Mouse (Mus musculus) testis, postnatal 10 days (tissue): ENCODE data around the gene Msantd3.
A peak's percentile ranks its signal among the peaks of the same experiment; 100 is the strongest.

ENCODE experiments used
- DNase-seq: peaks from one replicate; pipeline ENCODE4 v3.0.0; 2021; ENCODE audit warnings: low spot score

Gene Msantd3

GRCm38 (mm10) chr4:48555729-48556128 lies 16.0 kb downstream of the Msantd3 start:
- peak; percentile 66 for DNase-seq

- DNase-seq = no peak
These were observed 19.9 kb downstream of the Msantd3 start for GRCm38 (mm10) chr4:48559652-48560051.

GRCm38 (mm10) chr4:48561824-48562223 lies 22.1 kb downstream of the Msantd3 start:
- DNase-seq = no peak

- DNase-seq = no peak
These were observed 25.2 kb downstream of the Msantd3 start for GRCm38 (mm10) chr4:48564962-48565361.

GRCm38 (mm10) chr4:48576361-48576760 lies 36.6 kb downstream of the Msantd3 start:
- DNase-seq = no peak

GRCm38 (mm10) chr4:48577831-48578230 lies 38.1 kb downstream of the Msantd3 start:
- no peak for DNase-seq

GRCm38 (mm10) chr4:48578399-48578798 lies 38.7 kb downstream of the Msantd3 start:
- no peak for DNase-seq

GRCm38 (mm10) chr4:48579475-48580110 lies 39.9 kb downstream of the Msantd3 start:
- no peak for DNase-seq

- DNase-seq = no peak
These were observed 41.5 kb downstream of the Msantd3 start for GRCm38 (mm10) chr4:48581201-48581600.

GRCm38 (mm10) chr4:48581993-48582392 lies 42.3 kb downstream of the Msantd3 start:
- no peak for DNase-seq

GRCm38 (mm10) chr4:48582941-48583340 lies 43.2 kb downstream of the Msantd3 start:
- DNase-seq = no peak

GRCm38 (mm10) chr4:48584421-48585240 lies 44.9 kb downstream of the Msantd3 start, which contains the start of gene Tmeff1:
Gene Tmeff1, plus strand, starts transcription at chr4:48585174.
- peak; percentile 78 for DNase-seq

GRCm38 (mm10) chr4:48585241-48586098 lies 45.7 kb downstream of the Msantd3 start:
- DNase-seq = peak; percentile 75

GRCm38 (mm10) chr4:48586099-48586821 lies 46.5 kb downstream of the Msantd3 start:
- peak; percentile 65 for DNase-seq

- no peak for DNase-seq
These were observed 47.8 kb downstream of the Msantd3 start for GRCm38 (mm10) chr4:48587526-48587925.

GRCm38 (mm10) chr4:48588576-48588975 lies 48.8 kb downstream of the Msantd3 start:
- DNase-seq = no peak

- no peak for DNase-seq
These were observed 51.1 kb downstream of the Msantd3 start for GRCm38 (mm10) chr4:48590862-48591261.

- DNase-seq = no peak
These were observed 51.7 kb downstream of the Msantd3 start for GRCm38 (mm10) chr4:48591390-48591789.

- no peak for DNase-seq
These were observed 52.6 kb downstream of the Msantd3 start for GRCm38 (mm10) chr4:48592328-48592727.

- no peak for DNase-seq
These were observed 53.1 kb downstream of the Msantd3 start for GRCm38 (mm10) chr4:48592844-48593243.

- no peak for DNase-seq
These were observed 56.4 kb downstream of the Msantd3 start for GRCm38 (mm10) chr4:48596111-48596510.

- no peak for DNase-seq
These were observed 65.9 kb downstream of the Msantd3 start for GRCm38 (mm10) chr4:48605650-48606049.
